Mouse (Mus musculus) left cerebral cortex, adult 11 months (tissue): ENCODE data around the gene Socs1.
"Not testable (repeated sequence)": the region's sequence is repeated elsewhere in the genome, so short reads cannot be mapped to it uniquely, and the experiment has no call there.

ENCODE experiments used
- DNase-seq: peaks from one replicate; pipeline ENCODE4 v3.0.0; 2022; ENCODE audit warnings: low spot score

Gene Socs1

DNA sequence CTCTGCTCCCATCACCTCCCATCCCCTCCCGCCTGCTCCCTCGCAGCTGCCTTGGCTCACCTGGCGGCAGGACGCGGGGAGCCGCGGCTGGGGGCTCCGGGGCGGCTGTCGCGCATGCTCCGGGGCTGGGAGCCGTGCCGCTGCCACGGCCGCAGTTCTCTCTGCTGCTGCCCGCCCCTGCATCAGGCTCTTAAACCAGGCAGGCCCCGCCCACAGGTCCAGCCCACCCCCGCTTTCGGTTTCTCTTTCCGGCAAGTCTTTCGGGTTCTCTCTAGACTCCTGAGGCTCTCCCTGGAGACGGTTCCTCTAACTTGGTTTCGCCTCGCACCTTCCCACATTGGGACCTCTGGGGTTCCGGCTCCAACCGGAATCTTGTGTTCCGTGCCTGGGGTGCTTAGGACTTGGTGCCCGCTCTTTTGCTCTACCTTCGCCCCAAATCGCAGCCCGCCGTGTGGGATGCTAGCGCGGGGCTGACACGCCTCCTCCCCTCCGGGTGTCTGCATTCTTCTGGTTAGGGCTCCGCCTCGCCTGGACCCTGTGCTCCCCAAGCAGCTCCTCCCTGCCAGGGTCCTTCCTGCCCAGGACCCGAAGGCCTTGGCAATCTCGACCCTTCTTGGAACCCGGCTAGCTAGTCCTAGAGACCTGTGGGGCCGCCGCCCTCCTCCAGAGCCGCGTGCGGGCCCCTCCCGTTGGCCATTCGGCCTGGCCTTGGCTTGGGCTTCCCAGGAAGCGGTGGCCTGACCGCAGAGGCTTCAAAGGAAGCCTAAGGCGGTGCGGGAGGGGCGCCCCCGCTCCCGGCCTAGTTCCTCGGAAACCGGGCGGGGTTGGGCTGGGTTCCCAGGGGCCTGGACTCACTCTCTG is at the start of gene Socs1:
Gene Socs1, minus strand, starts transcription at position 166 of the 861 bp plus-strand sequence.
- peak; percentile 50 for DNase-seq

DNA sequence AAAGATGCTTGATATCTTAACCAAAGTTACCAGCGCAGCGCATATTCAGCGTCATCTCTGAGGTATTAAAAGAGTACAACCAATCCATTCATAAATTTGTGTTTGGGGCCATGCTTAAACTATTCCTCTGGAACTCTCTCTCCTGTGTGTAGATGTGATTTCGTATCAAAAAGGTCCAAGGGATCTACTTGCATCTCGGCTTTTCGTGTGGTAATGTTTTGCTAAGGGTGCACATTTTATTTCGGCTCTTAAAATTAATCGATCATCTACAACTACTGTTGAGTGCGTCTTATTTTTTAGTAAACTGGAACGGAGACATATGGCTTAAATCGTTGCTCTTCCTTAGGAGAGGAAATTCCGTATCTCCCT is 49.2 kb upstream of the Socs1 start:
- no peak for DNase-seq

DNA sequence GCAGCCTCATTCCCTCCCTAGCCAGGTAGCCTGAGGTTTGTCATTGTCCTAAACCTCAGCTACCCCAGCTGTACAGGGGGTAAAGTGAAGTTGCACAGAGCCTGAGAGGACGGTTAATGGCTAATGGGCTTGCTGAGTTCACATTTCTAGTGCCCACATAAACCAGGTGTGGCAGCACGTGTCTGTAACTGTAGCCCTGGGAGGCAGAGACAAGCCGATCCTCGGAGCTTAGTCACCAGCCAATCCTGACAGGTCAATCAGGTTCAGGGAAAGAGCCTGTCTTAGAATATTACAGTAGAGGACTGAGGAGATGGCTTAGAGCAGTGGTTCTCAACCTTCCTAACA is 43.1 kb upstream of the Socs1 start:
- DNase-seq: no peak

DNA sequence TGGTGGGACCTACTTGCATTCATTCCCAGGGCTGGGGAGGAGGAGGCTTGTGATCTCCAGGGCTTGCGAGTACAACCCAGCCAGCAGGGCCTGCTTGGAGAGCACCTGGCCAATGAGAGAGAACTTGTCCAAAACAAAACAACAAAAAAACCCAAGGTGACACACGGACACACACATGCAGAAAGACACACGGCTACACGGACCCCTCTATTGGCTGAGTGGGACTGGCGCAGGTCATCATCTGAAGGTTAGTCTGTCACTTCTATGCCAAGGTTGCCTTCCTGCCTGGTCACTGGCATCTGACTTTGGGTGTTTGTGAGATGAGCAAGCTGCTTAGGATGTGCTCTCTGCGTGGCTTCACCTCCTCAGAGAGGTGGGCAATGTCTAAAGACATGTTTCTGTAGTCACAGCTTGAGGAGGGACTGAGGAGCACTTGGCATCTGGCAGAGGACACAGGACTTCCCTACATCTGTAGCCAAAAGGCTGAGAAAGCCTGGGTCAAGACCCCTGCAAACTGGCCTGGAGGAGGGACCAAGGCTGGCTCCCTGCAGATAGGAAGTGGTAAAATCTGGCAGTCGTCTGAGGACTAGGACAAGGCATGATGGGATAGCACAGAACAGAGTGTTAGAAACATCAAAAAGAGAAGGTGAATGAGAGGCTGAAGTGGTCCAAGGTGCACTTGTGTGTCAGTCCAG is 42.6 kb upstream of the Socs1 start:
- DNase-seq: no peak

DNA sequence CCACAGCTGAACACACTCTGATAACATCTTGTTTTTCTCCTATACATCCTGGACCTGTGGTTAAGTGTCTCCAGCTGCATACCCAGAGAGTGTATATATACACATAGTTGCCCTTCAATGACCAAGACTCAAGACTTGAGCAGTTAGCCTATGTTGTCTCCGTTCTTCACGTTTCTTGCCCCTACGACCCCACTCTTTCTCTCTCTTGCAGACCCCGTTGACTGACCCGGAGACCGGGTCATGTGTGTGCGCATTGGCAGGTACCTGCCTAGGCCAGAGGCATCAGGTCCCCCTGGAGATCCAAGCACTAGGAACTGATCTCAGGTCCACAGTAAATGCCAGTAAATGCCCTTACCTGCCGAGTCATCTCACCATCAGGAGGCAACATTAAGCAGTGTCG is 41.9 kb upstream of the Socs1 start:
- DNase-seq: no peak

DNA sequence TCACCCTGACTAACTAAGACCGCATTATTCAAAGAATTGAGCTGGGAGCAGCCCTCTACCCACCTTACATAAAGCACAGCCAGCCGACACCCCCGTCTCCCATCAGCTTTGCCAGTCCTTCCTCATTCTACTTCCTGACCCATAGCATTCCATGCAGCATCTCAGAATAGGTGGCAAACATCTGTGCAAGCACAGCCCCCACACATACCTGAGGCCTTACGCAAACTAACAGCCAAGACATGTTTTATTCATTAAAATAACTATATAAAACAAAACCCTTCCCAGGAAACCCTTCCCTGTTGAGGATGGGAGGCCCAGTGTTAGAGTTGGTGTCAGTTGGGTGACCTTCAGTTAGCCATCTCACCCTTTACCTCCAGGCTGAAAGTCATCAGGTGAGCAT is 40.5 kb upstream of the Socs1 start:
- DNase-seq: no peak

DNA sequence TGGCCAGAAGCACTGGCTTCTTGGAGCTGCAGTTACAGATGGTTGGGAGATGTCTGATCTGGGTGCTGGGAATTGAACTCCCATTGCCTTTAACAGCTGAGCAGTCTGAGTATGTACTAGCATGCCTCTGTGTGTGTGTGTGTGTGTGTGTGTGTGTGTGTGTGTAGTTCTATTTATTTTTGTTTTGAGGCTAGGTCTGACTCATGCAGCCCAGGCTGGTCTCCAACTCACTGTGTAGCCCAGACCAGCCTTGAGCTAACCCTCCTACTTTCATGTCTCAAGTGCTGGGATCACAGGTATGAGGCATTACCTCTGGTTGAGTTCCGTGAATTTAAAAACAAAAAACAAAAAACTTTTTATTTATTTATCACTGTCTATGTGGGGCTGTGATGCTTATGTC is 39.2 kb upstream of the Socs1 start:
- no peak for DNase-seq

DNA sequence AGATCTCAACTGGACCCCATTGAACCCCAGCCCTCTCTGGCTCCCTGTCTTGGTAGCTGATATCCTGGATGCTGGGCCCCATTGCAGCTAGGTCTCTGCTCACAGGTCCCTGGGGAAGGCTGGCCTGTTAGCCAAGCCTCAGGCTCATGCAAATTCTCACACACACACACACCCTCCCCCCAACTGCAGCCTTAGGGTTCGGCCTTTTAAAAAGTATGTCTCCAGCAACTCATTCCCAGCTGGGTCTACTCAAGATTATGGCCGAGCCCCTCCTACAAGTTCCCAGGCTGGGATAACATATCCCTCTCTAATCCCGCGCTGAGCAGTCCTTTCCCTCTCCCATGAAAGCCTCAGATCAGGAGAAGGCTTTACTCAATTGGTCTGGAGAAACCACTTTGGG is 36.1 kb upstream of the Socs1 start:
- no peak for DNase-seq

DNA sequence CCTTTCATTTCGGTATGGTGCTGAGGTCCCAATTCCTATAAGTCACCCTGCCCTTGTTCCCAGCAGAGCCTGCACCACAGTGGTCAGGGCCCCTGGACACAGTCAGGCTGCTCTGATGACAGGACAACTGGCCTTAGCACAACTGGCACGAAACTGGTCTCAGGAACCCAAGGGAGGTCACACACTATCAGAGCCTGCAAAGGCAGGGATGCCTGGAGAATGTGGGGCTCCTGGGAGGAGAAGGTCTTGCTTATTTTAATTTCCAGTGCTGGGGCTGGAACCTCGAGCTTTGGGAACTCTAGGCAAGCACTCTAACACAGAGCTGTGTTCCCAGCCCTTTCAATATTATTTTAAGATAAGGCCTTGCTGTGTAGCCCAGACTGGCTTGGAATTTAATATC is 34.6 kb upstream of the Socs1 start:
- no peak for DNase-seq

DNA sequence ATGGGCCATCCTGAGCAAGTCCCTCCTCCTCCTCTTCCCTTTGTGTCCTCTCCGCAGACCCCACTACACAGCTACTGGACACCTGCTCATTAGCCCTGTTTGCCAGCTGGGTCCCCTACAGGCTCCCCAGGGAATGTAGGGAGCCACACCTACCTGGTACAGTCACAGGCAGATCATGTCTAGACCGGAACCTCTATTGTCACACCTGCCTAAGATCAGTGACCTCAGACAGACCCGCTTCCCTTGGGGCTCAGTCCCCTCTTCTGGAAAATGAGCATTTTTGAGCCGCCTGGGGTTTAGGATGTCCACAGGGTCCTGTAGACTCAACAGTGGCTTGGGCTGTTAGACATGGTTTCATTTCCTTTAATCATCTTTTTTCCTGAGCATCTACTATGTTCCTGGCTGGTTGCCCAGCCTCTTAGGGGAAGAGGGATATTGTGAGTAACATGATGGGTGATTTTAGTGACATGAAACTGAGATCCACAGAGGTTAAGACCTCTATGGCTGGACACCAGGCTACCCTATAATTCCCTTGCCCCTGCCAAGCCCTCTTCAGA is 33.3 kb upstream of the Socs1 start:
- DNase-seq: no peak

DNA sequence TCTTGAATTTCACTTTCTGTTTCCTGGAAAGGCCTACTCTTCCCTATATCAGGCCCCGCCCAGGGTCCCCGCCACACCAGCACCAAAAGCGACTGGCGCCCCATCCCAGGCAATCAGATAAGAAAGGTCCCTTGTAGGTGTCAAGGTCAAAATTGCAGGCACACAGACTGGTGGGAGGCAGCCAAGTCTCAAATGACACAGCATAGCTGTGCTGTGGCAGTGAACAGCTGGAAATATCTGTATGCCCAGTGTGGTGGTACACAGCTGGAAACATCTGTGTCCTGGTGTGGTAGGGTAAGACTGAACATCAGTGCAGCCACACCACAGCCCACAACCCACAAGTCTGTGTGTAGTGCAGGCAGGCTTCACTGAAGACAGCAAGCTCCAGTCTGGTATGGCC is 29.5 kb upstream of the Socs1 start:
- DNase-seq: no peak

DNA sequence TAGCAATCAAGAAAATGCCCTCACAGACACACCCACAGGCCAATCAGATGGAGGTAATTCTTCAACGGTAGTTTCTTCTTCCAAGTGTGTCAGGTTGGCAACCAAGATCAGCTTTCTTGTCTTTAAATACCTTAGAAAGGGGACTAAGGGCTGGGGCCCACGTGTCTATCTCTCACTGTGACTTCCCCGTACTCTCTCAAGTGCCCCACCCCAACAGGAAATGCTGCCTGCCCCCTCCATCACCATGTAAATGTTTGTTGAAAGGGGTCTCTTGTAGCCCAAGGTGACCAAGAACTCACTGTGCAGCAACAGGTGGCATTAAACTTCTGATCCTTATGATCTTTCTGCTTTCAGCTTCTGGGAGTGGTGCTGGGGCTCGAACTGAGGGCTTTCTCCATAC is 28.4 kb upstream of the Socs1 start:
- no peak for DNase-seq

DNA sequence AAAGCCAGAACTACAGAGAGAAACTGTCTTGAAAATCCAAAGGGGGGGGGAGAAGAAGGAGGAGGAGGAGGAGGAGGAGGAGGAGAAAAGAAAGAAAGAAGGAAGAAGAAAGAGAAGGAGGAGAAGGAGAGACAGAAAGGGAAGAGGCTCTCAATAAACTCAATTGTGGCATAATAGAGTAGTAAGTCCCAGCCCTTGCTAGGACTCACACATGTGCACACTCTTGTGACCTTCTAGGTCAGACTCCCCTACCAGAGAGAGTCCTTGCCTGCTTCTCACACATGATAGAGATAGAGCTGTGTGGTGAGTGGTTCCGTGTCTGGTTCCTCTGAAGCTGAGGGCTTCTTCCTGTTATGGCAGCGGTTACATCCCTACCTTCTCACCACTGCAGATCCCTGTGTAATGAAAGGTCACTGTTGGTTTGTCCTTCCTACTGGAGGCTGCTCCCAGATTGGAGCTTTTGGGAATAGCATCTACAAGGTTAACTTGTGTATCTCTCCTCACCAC is 27.6 kb upstream of the Socs1 start, which contains the start of gene Gm11172:
Gene Gm11172, plus strand, starts transcription at position 51 of the 507 bp plus-strand sequence.
- no peak for DNase-seq

DNA sequence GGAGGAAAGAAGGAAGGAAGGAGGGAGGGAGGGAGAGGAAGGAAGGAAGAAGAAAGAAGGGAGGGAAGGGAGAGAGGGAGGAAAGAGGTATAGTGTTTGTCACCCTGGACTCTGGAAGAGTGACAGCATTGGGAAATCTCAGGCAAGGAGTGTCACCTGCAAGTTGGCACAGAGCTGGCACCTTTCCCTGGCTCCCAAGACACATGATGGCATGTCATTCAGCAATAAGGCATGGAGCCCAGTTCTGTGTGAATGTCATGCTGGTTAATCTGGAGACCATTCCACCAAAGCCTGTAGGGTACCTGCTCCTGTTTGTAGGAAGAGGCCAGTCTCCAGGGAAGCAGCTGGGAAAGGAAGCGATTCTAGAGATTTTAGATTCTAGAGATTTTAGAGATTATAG is 25.0 kb upstream of the Socs1 start:
- DNase-seq: no peak

DNA sequence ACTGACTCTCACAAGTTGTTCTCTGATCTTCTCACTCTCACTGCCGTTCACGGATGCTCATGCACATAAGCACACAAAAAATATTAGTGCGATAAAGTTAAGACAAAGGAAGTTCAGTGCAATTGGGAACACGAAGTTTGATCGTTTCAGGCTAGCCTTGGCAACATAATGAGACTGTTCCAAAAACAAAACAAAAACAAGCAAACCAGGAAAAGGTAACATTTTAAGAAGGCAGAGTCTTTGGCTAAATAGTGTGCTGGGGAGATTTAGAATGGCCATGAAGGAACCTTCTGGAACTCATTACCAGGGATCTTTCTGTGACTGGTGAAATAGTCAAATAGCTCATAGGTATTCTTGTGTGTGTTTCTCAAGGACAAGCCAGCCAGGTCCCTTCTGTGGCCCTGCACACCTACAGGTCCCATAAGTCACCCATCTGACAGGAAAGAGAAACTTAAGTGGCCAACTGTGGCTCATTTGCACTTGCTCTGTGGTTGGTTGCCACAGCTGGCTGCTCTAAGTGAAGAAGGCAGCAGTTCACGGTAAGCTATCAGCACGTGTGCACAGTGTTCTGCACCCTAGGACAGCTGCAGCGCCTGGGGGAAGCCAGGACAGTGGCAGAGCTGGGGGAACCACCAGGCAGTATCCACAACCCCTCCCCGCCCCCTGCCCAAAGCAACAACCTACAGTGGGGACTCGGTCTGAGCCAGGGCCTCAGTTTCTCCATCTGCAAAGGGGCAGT is 20.6 kb upstream of the Socs1 start, which contains the start of gene Prm1:
Gene Prm1, minus strand, starts transcription at position 51 of the 739 bp plus-strand sequence.
- DNase-seq: no peak

DNA sequence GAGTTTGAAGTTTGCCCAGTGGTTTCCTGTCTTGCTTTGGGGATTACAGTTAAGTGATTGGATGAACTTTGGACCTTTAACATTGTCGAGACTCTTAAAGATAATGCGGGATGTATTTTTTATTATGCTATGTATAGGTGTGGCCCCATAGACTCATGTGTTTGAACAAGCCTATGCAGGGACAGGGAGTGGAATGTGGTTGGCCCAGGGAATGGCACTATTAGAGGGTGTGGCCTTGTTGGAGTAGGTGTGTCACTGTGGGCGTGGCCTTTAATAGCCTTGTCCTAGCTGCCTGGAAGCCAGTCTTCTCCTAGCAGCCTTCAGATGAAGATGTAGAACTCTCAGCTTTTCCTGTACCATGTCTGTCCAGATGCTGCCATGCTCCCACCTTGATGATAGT is 17.1 kb upstream of the Socs1 start:
- not testable (repeated sequence) for DNase-seq

DNA sequence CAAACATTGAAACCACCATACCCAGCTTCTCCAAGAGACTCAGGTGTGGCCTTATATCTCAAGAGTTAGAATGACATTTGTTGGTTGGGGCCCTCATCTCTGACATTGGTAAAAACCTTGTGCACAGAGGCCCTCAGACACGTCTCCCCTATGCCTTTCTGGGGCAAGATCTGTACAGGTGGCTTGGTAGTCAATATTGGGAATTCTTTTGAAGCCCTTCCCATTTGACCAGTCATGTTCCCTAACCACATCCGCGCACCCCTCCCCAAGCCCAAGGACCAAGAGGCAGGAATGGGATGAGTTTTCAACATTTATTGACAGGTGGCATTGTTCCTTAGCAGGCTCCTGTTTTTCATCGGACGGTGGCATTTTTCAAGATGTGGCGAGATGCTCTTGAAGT is 10.7 kb upstream of the Socs1 start, which contains the start of gene Prm2:
Gene Prm2, minus strand, starts transcription at position 101 of the 400 bp plus-strand sequence.
- no peak for DNase-seq

DNA sequence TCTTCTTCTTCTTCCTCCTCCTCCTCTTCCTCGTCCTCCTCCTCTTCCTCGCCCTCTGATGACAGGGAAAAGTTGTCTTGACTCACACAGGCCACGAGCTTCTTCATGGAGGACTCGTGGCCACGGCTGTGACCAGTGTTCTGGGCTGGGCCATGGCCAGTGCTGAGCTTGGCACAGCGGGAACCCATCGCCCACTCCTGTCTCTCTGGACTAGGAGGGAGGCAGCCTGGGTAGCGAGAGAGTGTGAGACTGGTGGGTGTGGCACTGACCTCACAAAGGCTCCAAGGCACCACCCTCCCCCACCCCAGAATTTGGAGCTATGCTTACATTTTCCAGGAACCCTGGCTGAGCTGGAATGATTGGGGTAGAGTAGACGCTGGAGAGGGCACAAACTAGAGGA is 5.4 kb upstream of the Socs1 start, which contains the start of gene Prm3:
Gene Prm3, minus strand, starts transcription at position 213 of the 400 bp plus-strand sequence.
- no peak for DNase-seq

DNA sequence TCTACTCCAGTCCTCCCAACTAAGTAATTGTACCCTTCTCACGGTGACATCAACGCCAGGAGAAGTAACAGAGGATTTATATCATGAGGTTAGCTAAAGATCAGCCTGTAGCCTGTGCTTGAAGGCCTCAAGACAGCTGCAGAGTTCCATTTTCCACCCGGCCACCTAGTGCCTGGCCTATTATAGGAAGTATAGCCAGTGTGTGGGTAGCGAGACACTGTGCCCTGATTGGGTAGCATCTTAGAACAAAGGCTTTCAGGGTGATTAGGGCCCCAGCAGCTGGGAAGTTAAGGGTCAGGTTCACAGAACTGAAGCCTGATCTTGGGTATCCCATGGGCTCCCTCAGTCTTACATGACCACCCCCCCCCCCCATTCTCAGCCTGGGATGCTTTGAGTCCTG is 3.5 kb upstream of the Socs1 start:
- no peak for DNase-seq

DNA sequence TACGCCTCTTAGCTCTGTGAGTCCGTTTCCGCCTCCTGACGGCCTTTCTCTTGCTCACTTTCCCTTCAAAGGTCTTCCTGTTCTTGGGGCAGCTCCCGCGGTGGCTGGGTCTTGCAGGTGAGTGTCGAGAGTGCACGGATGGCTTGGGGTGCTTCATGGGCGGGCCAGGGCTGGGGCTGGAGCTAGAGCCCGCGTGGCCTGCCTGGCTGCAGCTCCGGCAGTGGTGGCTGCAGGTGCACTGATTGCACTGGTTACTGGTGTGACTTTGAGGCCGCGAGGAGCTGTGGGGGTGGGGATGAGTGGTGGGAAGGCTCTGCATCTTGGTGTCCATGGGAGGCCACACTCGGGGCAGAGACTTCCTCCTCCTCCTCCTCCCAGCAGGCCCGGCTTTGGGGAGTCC is 2.9 kb upstream of the Socs1 start, which contains the start of gene Tnp2:
Gene Tnp2, minus strand, starts transcription at position 390 of the 400 bp plus-strand sequence.
- no peak for DNase-seq

DNA sequence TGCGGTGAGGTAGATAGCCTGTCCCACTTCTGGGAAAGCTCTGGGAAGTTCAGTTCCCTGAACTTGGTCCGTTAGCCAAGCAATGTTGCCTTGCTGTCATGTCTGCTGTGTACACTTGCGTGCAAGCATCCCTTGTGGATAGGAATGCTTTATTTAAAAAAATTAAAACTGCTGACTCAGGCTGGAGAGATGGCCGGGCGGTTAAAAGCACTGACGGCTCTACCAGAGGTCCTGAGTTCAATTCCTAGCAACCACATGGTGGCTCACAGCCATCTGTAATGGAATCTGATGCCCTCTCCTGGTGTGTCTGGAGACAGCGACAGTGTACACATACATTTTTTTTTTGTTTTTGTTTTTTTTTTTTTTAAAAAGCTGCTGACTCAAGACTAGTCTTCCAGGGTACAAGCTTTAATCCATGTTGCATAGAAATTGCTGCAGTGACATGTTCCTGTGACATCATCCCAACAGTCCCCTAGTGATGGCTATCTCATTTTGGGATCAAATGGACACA is 2.3 kb upstream of the Socs1 start:
- no peak for DNase-seq
